13 mouse cellular contexts compared by ENCODE assay signal in the genomic region with DNA sequence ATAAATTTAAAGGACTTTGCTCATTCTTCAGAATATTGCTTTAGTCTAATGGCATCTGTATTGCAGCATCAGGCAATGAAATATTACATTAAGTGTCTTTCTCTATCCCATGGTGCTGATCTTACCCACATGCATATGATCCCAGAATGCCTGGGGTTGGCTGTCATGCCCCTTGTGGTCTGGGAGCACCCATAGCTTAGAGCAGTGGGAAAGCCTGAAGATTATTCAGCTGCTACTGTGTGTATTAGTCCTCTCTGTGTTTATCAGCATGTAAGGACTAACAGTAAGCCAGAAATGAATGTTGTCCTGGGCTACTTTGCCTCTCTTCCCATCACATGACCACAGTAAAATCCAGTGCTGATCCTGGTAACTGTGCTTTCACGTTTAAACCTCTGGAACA.
"Had no signal": no experiment of that assay in that cellular context is flagged by ENCODE, and none has a peak within 500 bp of the region (broad histone marks: within the 10 kb centered on the region; RNA-seq: fewer than 3 reads in every experiment).

No protein-coding gene starts in this region.

- H3K36me3 ChIP-seq: midbrain, embryonic 10.5 days had no signal

- H3K4me3 ChIP-seq: midbrain, embryonic 10.5 days; midbrain, embryonic 12.5 days; neural tube, embryonic 12.5 days had no signal

- H3K9me3 ChIP-seq: midbrain, embryonic 10.5 days; midbrain, embryonic 12.5 days; neural tube, embryonic 12.5 days had no signal

- H3K27me3 ChIP-seq: midbrain, embryonic 12.5 days; neural tube, embryonic 12.5 days had no signal

- H3K9ac ChIP-seq: lung, embryonic 14.5 days; midbrain, embryonic 12.5 days; neural tube, embryonic 12.5 days had no signal

- H3K27ac ChIP-seq: midbrain, embryonic 10.5 days; midbrain, embryonic 12.5 days; neural tube, embryonic 12.5 days had no signal

- ATAC-seq: midbrain, embryonic 16.5 days had no signal

- DNase-seq: lung, adult 18-20 months; lung, embryonic 14.5 days; lung, postnatal 10 days; lung, postnatal 4 days; midbrain, embryonic 14.5 days; right cerebral cortex, postnatal 14 days; thymus, adult 2 months; thymus, postnatal 25 days; thymus, postnatal 4 days had no signal

- H3K4me2 ChIP-seq: lung, embryonic 14.5 days; midbrain, embryonic 12.5 days; neural tube, embryonic 12.5 days had no signal
